Mouse (Mus musculus) heart, embryonic 16.5 days (tissue): Measurements from ENCODE around the gene Slc7a1. TPM values are rescaled to one million over a fixed set of nuclear protein-coding genes. Genes with fewer than 3 reads are reported as not detected.
A peak's percentile ranks its signal among the peaks of the same experiment; 100 is the strongest.

Source experiments
- ATAC-seq: fragments of 200-750 bp; cut with Nextera tagmentation; replicated peaks from 2 replicates; pipeline ENCODE4 v1.8.0; 2017; ENCODE audit warnings: moderate number of reproducible peaks; ENCODE audit not compliant: insufficient read depth, low FRiP score; ENCODE audit errors: extremely low read depth
- H3K27ac ChIP-seq: fragments of 300-500 bp; sonication (generic); 2 replicates; pipeline ENCODE4 v1.5.1; 2014; ENCODE audit warnings: mild to moderate bottlenecking, low read length, control low read depth, moderate library complexity
- H3K27me3 ChIP-seq: fragments of 300-500 bp; sonication (generic); 2 replicates; pipeline ENCODE4 v1.6.1; 2014; ENCODE audit warnings: low read length, mixed read lengths; ENCODE audit not compliant: control insufficient read depth, insufficient read depth
- H3K36me3 ChIP-seq: fragments of 300-500 bp; sonication (generic); 2 replicates; pipeline ENCODE4 v1.6.1; 2014; ENCODE audit not compliant: control insufficient read depth, insufficient read depth
- H3K4me1 ChIP-seq: fragments of 300-500 bp; sonication (generic); 2 replicates; pipeline ENCODE4 v1.6.1; 2014; ENCODE audit warnings: low read length, mixed read lengths; ENCODE audit not compliant: control insufficient read depth, insufficient read depth
- H3K4me2 ChIP-seq: fragments of 300-500 bp; sonication (generic); 2 replicates; pipeline ENCODE4 v1.6.1; 2014; ENCODE audit warnings: low read depth, mild to moderate bottlenecking, control low read depth, low read length
- H3K4me3 ChIP-seq: fragments of 300-500 bp; sonication (generic); 2 replicates; pipeline ENCODE4 v1.5.1; 2014; ENCODE audit warnings: mild to moderate bottlenecking, control low read depth, low read length
- H3K9ac ChIP-seq: fragments of 300-500 bp; sonication (generic); 2 replicates; pipeline ENCODE4 v1.6.1; 2014; ENCODE audit warnings: low read length, control low read depth
- H3K9me3 ChIP-seq: fragments of 300-500 bp; sonication (generic); replicated peaks from 2 replicates; pipeline ENCODE4 v1.6.1; 2016; ENCODE audit warnings: low read length; ENCODE audit not compliant: control insufficient read depth
- WGBS: fragments of 180-500 bp; shearing (Covaris S2); extraction: QIAGEN DNeasy Blood & Tissue Kit; methylation state at CpG from one replicate; pipeline ENCODE4 v1.1.7; 2014; 5-methylcytosine and 5-hydroxymethylcytosine counted together
- polyA plus RNA-seq: library from polyadenylated mRNA; unstranded; fragments of >200 nt; fragmentation: Nextera tagmentation; extraction: Ambion mirVana; gene quantifications from 2 replicates; pipeline ENCODE4 v1.2.1, GENCODE M21; 2015

The Slc7a1 gene
- polyA plus RNA-seq, 1 experiment from 2014 or later = 15.7 TPM

GRCm38 (mm10) chr5:148387820-148388219 is 11.9 kb downstream of the Slc7a1 start:
- Histone ChIP-seq H3K4me2 (no peak overlapping the region), H3K27me3 (no peaks in the 10 kb centered on the region), H3K4me1 (peaks cover 24% of the 10 kb centered on the region), H3K27ac (no peak overlapping the region), H3K4me3 (no peak overlapping the region), H3K36me3 (no peaks in the 10 kb centered on the region), H3K9ac (no peak overlapping the region), H3K9me3 (0 out of 2 replicates have a peak, but pooled peaks cover 3% of the 10 kb centered on the region)
- WGBS = 96% methylated on average over 2 of the region's 2 CpGs
- no peak for ATAC-seq

- 0 out of 2 replicates have a peak, but pooled peaks cover 3% of the 10 kb centered on the region for H3K9me3 ChIP-seq
- no peaks in the 10 kb centered on the region for H3K27me3 ChIP-seq
- H3K4me1 ChIP-seq = peaks cover 24% of the 10 kb centered on the region
- H3K4me2 ChIP-seq = no peak overlapping the region
- WGBS = 86% methylated on average over 9 of the region's 9 CpGs
- ATAC-seq = no peak
- no peak overlapping the region for H3K9ac ChIP-seq
- H3K4me3 ChIP-seq = no peak overlapping the region
- no peak overlapping the region for H3K27ac ChIP-seq
- H3K36me3 ChIP-seq = no peaks in the 10 kb centered on the region
These were observed 13.2 kb downstream of the Slc7a1 start for GRCm38 (mm10) chr5:148386471-148386870.

GRCm38 (mm10) chr5:148384501-148385055 is 15.1 kb downstream of the Slc7a1 start:
- no peak for ATAC-seq
- WGBS = 70% methylated on average over 9 of the region's 9 CpGs
- no peak overlapping the region for H3K9ac ChIP-seq
- no peaks in the 10 kb centered on the region for H3K36me3 ChIP-seq
- H3K9me3 ChIP-seq = 0 out of 2 replicates have a peak, but pooled peaks cover 3% of the 10 kb centered on the region
- H3K27ac ChIP-seq = no peak overlapping the region
- H3K4me3 ChIP-seq = no peak overlapping the region
- peaks cover 24% of the 10 kb centered on the region for H3K4me1 ChIP-seq
- H3K4me2 ChIP-seq = no peak overlapping the region
- H3K27me3 ChIP-seq = no peaks in the 10 kb centered on the region

GRCm38 (mm10) chr5:148383841-148384500 is 15.7 kb downstream of the Slc7a1 start:
- WGBS = 64% methylated on average over 14 of the region's 14 CpGs
- Histone ChIP-seq H3K4me1 (peaks cover 20% of the 10 kb centered on the region), H3K27me3 (no peaks in the 10 kb centered on the region), H3K4me3 (no peak overlapping the region), H3K9me3 (0 out of 2 replicates have a peak, but pooled peaks cover 3% of the 10 kb centered on the region), H3K9ac (no peak overlapping the region), H3K27ac (no peak overlapping the region), H3K36me3 (no peaks in the 10 kb centered on the region), H3K4me2 (no peak overlapping the region)
- ATAC-seq = no peak

- ATAC-seq = no peak
- Histone ChIP-seq H3K9ac (no peak overlapping the region), H3K4me1 (peaks cover 12% of the 10 kb centered on the region), H3K9me3 (0 out of 2 replicates have a peak, but pooled peaks cover 3% of the 10 kb centered on the region), H3K27me3 (no peaks in the 10 kb centered on the region), H3K36me3 (peaks cover under 1% of the 10 kb centered on the region; the same call in 1 of the 2 replicates), H3K4me2 (no peak overlapping the region), H3K4me3 (no peak overlapping the region), H3K27ac (no peak overlapping the region)
- 73% methylated on average over 8 of the region's 8 CpGs for WGBS
These were observed 18.6 kb downstream of the Slc7a1 start for GRCm38 (mm10) chr5:148381083-148381482.

- Histone ChIP-seq H3K4me2 (no peak overlapping the region), H3K4me1 (peaks cover 12% of the 10 kb centered on the region), H3K27ac (no peak overlapping the region), H3K9ac (no peak overlapping the region), H3K27me3 (no peaks in the 10 kb centered on the region), H3K4me3 (no peak overlapping the region), H3K36me3 (peaks cover 7% of the 10 kb centered on the region; the same call in 1 of the 2 replicates), H3K9me3 (0 out of 2 replicates have a peak, but pooled peaks cover 3% of the 10 kb centered on the region)
- WGBS = 96% methylated on average over 6 of the region's 6 CpGs
- no peak for ATAC-seq
These were observed 19.5 kb downstream of the Slc7a1 start for GRCm38 (mm10) chr5:148380246-148380504.

- no peak overlapping the region for H3K9ac ChIP-seq
- H3K9me3 ChIP-seq = 0 out of 2 replicates have a peak, but pooled peaks cover 3% of the 10 kb centered on the region
- peaks cover 7% of the 10 kb centered on the region; the same call in 1 of the 2 replicates for H3K36me3 ChIP-seq
- 83% methylated on average over 17 of the region's 17 CpGs for WGBS
- H3K27me3 ChIP-seq = no peaks in the 10 kb centered on the region
- H3K4me2 ChIP-seq = no peak overlapping the region
- ATAC-seq = 0 out of 2 replicates have a peak, but pooled peaks have one; percentile 21
- H3K27ac ChIP-seq = no peak overlapping the region
- H3K4me3 ChIP-seq = no peak overlapping the region
- peaks cover 8% of the 10 kb centered on the region for H3K4me1 ChIP-seq
These were observed 20.1 kb downstream of the Slc7a1 start for GRCm38 (mm10) chr5:148379455-148380245.

GRCm38 (mm10) chr5:148378707-148379106 is 21.0 kb downstream of the Slc7a1 start:
- H3K4me3 ChIP-seq = no peak overlapping the region
- H3K27me3 ChIP-seq = no peaks in the 10 kb centered on the region
- H3K4me2 ChIP-seq = no peak overlapping the region
- no peak overlapping the region for H3K9ac ChIP-seq
- peaks cover 2% of the 10 kb centered on the region for H3K4me1 ChIP-seq
- H3K27ac ChIP-seq = no peak overlapping the region
- ATAC-seq = no peak
- H3K9me3 ChIP-seq = 0 out of 2 replicates have a peak, but pooled peaks cover 3% of the 10 kb centered on the region
- 84% methylated on average over 3 of the region's 3 CpGs for WGBS
- peaks cover 7% of the 10 kb centered on the region; the same call in 1 of the 2 replicates for H3K36me3 ChIP-seq

- H3K4me3 ChIP-seq = no peak overlapping the region
- no peak for ATAC-seq
- WGBS = 81% methylated on average over 4 of the region's 4 CpGs
These were observed 21.5 kb downstream of the Slc7a1 start for GRCm38 (mm10) chr5:148378232-148378508.

More at GRCm38 (mm10) chr5:148378232-148378508, 21.5 kb downstream of the Slc7a1 start:
- 0 out of 2 replicates have a peak, but pooled peaks cover 3% of the 10 kb centered on the region for H3K9me3 ChIP-seq
- H3K27ac ChIP-seq = no peak overlapping the region
- no peak overlapping the region for H3K4me2 ChIP-seq
- H3K36me3 ChIP-seq = peaks cover 7% of the 10 kb centered on the region; the same call in 1 of the 2 replicates
- no peak overlapping the region for H3K9ac ChIP-seq
- H3K27me3 ChIP-seq = no peaks in the 10 kb centered on the region
- H3K4me1 ChIP-seq = no peaks in the 10 kb centered on the region; the same call in 1 of the 2 replicates
